Mouse (Mus musculus) forebrain, embryonic 14.5 days (tissue): ENCODE measurements around the gene Stradb. TPM values are rescaled to one million over a fixed set of nuclear protein-coding genes. Genes with fewer than 3 reads are reported as not detected.

ENCODE experiments used
- ATAC-seq: fragments of 200-750 bp; cut with Nextera tagmentation; 2 replicates; pipeline ENCODE4 v1.8.0; 2017; ENCODE audit warnings: mild to moderate bottlenecking, moderate library complexity
- DNase-seq: peaks from one replicate; pipeline ENCODE4 v3.0.0-alpha.2; 2015; ENCODE audit warnings: low spot score
- H3K27ac ChIP-seq: fragments of 300-500 bp; sonication (generic); 2 replicates; pipeline ENCODE4 v1.5.1; 2014; ENCODE audit warnings: low read depth, mild to moderate bottlenecking, control low read depth, low read length, moderate library complexity
- H3K27me3 ChIP-seq: fragments of 300-500 bp; sonication (generic); replicated peaks from 2 replicates; pipeline ENCODE4 v1.6.1; 2014; ENCODE audit warnings: low read length, control low read depth, mixed read lengths; ENCODE audit not compliant: control insufficient read depth, insufficient read depth
- H3K36me3 ChIP-seq: fragments of 300-500 bp; sonication (generic); 2 replicates; pipeline ENCODE4 v1.6.1; 2014; ENCODE audit warnings: low read length, control low read depth; ENCODE audit not compliant: control insufficient read depth, insufficient read depth
- H3K4me1 ChIP-seq: fragments of 300-500 bp; sonication (generic); 2 replicates; pipeline ENCODE4 v1.6.1; 2014; ENCODE audit warnings: antibody characterized with exemption, low read length, control low read depth; ENCODE audit not compliant: control insufficient read depth, insufficient read depth
- H3K4me2 ChIP-seq: fragments of 300-500 bp; sonication (generic); 2 replicates; pipeline ENCODE4 v1.6.1; 2014; ENCODE audit warnings: mild to moderate bottlenecking, control low read depth, low read length
- H3K4me3 ChIP-seq: fragments of 300-500 bp; sonication (generic); 2 replicates; pipeline ENCODE4 v1.5.1; 2014; ENCODE audit warnings: low read depth, low read length, control low read depth
- H3K9ac ChIP-seq: fragments of 300-500 bp; sonication (generic); 2 replicates; pipeline ENCODE4 v1.6.1; 2014; ENCODE audit warnings: mild to moderate bottlenecking, low read length, control low read depth, moderate library complexity
- H3K9me3 ChIP-seq: fragments of 300-500 bp; sonication (generic); replicated peaks from 2 replicates; pipeline ENCODE4 v1.6.1; 2016; ENCODE audit warnings: low read length, control low read depth, mixed read lengths; ENCODE audit not compliant: control insufficient read depth
- WGBS: fragments of 180-500 bp; shearing (Covaris S2); extraction: QIAGEN DNeasy Blood & Tissue Kit; methylation state at CpG from one replicate; pipeline ENCODE4 v1.1.7; 2014; 5-methylcytosine and 5-hydroxymethylcytosine counted together
- polyA plus RNA-seq: library from polyadenylated mRNA; unstranded; fragments of >200 nt; fragmentation: Nextera tagmentation; extraction: Ambion mirVana; gene quantifications from 2 replicates; pipeline ENCODE4 v1.2.1, GENCODE M21; 2014

Gene Stradb
- polyA plus RNA-seq, 1 experiment from 2014 or later: 96.7 TPM

GRCm38 (mm10) chr1:58950899-58951648 lies 22.2 kb upstream of the Stradb start:
- no peak for ATAC-seq
- peaks cover 1% of the 10 kb centered on the region; the same call in 1 of the 2 replicates for H3K36me3 ChIP-seq
- H3K27ac ChIP-seq: no peak overlapping the region
- no peak overlapping the region for H3K4me3 ChIP-seq
- no peaks in the 10 kb centered on the region for H3K4me1 ChIP-seq
- DNase-seq: no peak
- 44% methylated on average over 8 of the region's 8 CpGs for WGBS
- H3K9ac ChIP-seq: no peak overlapping the region
- no peaks in the 10 kb centered on the region for H3K9me3 ChIP-seq
- no peak overlapping the region for H3K4me2 ChIP-seq
- H3K27me3 ChIP-seq: no peaks in the 10 kb centered on the region

DNA sequence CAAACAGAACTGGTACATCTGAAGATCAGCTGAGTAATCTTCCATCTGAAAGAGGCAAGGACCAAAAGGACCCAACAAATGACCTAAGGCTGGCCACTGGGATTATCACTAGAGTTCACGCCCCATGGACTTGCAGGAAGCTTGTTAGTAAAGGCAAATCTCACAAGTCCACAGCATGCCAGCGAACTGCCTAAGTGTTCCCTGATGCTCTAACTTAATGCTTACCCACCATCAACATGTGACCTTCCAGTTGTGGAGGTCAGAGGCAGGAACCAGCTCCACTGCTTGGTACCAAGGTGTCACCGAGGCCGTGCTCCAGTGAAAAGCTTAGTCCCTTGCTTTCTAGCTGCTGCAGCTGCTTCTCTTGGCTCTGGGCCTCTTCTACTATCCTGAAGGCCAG lies 21.5 kb upstream of the Stradb start:
- WGBS: 76% methylated on average over 4 of the region's 4 CpGs
- no peaks in the 10 kb centered on the region for H3K27me3 ChIP-seq
- no peak overlapping the region for H3K27ac ChIP-seq
- no peak overlapping the region for H3K4me3 ChIP-seq
- no peak for ATAC-seq
- H3K36me3 ChIP-seq: no peaks in the 10 kb centered on the region
- no peaks in the 10 kb centered on the region for H3K4me1 ChIP-seq
- DNase-seq: no peak
- H3K9ac ChIP-seq: no peak overlapping the region
- no peak overlapping the region for H3K4me2 ChIP-seq
- no peaks in the 10 kb centered on the region for H3K9me3 ChIP-seq

GRCm38 (mm10) chr1:58952526-58952925 lies 20.8 kb upstream of the Stradb start:
- H3K27me3 ChIP-seq: no peaks in the 10 kb centered on the region
- no peaks in the 10 kb centered on the region for H3K4me1 ChIP-seq
- no peak overlapping the region for H3K27ac ChIP-seq
- DNase-seq (no peak), ATAC-seq (no peak)
- no peak overlapping the region for H3K4me3 ChIP-seq
- no peak overlapping the region for H3K4me2 ChIP-seq
- no peak overlapping the region for H3K9ac ChIP-seq
- WGBS: 75% methylated on average over 5 of the region's 5 CpGs
- H3K36me3 ChIP-seq: no peaks in the 10 kb centered on the region
- H3K9me3 ChIP-seq: no peaks in the 10 kb centered on the region

GRCm38 (mm10) chr1:58952997-58953396 lies 20.3 kb upstream of the Stradb start:
- ATAC-seq (no peak), DNase-seq (no peak)
- no peak overlapping the region for H3K4me2 ChIP-seq
- no peak overlapping the region for H3K9ac ChIP-seq
- H3K9me3 ChIP-seq: no peaks in the 10 kb centered on the region
- no peak overlapping the region for H3K4me3 ChIP-seq
- H3K27me3 ChIP-seq: no peaks in the 10 kb centered on the region
- 43% methylated on average over 4 of the region's 4 CpGs for WGBS
- no peaks in the 10 kb centered on the region for H3K4me1 ChIP-seq
- no peak overlapping the region for H3K27ac ChIP-seq
- no peaks in the 10 kb centered on the region for H3K36me3 ChIP-seq

DNA sequence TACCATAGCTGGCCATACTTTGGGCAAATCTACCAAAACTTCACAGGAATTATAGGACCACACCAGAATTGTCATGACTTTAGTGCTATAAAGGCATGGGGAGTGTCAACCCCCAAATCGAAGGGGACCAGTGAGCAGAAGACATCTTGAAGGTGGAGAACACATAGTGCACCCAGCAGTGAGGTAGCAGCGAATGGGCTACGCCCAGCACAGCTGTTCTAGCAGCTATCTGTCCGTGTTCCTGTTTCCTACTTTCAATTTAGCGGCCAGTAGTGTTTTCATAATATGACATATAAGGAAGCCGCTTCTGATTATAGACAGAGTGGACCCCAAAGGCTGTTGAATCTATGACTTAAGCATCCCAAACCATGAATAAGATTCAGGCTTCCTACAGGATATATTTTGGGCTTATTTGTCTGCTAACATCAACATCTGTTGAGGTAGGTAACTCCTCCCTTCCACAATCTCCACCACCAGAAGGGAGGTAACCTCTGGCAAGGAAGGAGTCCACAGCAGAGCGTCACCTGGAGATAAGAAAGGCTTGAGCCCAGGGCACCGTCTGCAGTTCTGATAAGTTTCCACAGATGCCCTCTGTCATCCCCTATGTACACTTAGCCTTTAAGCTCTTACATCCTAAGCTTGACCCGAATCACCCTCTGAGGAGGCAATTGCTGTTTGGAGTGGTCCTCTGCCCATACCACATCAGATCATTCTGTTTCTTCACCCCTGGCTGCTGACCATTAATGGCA lies 19.5 kb upstream of the Stradb start:
- DNase-seq: no peak
- Histone ChIP-seq H3K36me3 (no peaks in the 10 kb centered on the region), H3K27me3 (no peaks in the 10 kb centered on the region), H3K4me1 (no peaks in the 10 kb centered on the region), H3K9ac (no peak overlapping the region), H3K27ac (no peak overlapping the region), H3K4me2 (no peak overlapping the region), H3K4me3 (no peak overlapping the region), H3K9me3 (no peaks in the 10 kb centered on the region)
- ATAC-seq: no peak
- WGBS: 94% methylated on average over 9 of the region's 9 CpGs

DNA sequence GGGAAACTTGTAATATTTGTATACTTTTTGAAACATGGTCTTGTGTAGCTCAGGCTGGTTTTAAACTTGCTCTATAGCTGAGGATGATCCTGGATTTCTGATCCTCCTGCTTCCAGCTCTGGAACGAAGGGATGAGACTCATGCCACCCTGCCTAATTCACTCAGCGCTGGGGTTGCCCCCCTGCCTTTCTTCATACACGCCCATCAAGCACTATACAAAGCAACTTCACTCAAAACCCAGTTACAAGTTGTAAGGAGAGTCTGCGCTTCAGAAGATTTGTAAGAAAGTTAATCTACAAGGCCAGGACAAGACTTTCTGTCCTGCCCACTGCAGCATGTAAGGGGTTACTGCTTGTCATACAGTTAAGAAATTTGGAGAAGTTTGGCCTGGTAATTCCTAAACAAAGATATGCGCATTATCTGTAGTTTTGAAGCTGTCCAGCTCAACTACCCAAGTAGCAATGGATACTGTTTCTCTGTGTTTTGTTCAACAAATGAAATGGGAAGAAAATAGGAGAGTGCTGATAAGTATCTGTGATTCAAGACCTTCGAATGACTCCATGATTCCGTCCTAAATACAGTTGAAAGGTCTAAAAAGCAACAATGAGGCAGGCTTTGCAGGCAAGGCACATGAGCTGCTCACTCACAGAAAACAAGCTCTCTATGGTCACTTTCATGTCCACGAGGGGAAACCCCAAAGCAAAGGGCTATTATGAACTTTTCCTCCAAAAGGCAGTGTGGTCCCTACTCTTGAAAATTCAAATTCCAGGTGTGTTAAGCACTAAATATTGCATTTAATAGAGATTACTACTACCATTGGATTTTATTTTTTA lies 18.5 kb upstream of the Stradb start:
- no peak overlapping the region for H3K4me2 ChIP-seq
- no peaks in the 10 kb centered on the region for H3K27me3 ChIP-seq
- no peak for DNase-seq
- 78% methylated on average over 8 of the region's 8 CpGs for WGBS
- no peaks in the 10 kb centered on the region for H3K36me3 ChIP-seq
- H3K4me1 ChIP-seq: no peaks in the 10 kb centered on the region
- no peaks in the 10 kb centered on the region for H3K9me3 ChIP-seq
- H3K27ac ChIP-seq: no peak overlapping the region
- no peak overlapping the region for H3K9ac ChIP-seq
- no peak for ATAC-seq
- no peak overlapping the region for H3K4me3 ChIP-seq

DNA sequence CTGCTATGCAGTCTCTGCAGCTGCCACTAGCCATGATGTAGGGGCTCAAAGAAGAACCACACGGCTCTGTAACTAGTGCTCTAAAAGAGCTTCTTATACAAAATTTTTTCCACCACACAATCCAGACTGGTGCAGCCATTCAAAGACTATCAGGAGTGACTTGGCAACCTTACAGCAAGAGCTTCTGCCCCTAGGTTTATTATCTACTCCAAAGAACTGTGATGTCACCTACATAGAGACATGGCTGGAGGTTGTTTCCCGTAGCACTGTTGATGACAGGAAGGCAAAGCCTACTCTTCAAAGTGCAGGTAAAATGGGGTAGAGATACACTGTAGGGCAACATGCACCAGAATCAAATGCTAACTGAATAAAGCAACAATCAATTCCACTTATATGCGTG lies 17.6 kb upstream of the Stradb start:
- Histone ChIP-seq H3K4me3 (no peak overlapping the region), H3K27me3 (no peaks in the 10 kb centered on the region), H3K36me3 (no peaks in the 10 kb centered on the region), H3K27ac (no peak overlapping the region), H3K9ac (no peak overlapping the region), H3K4me1 (no peaks in the 10 kb centered on the region), H3K4me2 (no peak overlapping the region), H3K9me3 (no peaks in the 10 kb centered on the region)
- no peak for DNase-seq
- ATAC-seq: no peak
- WGBS: 87% methylated on average over 3 of the region's 3 CpGs

DNA sequence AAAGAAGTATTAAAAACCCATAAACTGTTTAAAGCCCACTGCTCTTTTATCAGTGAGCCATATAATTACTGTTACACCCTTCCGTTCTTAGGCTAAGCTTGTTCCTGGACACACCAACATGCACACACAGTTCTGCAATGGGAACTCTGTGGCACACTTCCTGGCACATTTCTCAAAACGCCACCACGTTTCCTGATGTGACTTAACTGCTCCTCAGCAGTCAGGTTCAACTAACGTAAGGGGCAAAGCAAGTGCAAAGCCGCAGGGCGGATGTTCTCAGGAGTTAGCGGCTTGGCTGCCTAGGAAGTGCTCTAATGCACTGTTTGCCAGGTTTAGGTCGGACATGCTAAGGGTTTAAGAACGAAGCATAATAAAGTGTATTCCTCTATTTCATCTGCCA lies 17.1 kb upstream of the Stradb start:
- ATAC-seq (no peak), DNase-seq (no peak)
- Histone ChIP-seq H3K27me3 (no peaks in the 10 kb centered on the region), H3K9ac (no peak overlapping the region), H3K4me3 (no peak overlapping the region), H3K4me2 (no peak overlapping the region), H3K27ac (no peak overlapping the region), H3K36me3 (no peaks in the 10 kb centered on the region), H3K4me1 (no peaks in the 10 kb centered on the region), H3K9me3 (no peaks in the 10 kb centered on the region)
- 86% methylated on average over 9 of the region's 9 CpGs for WGBS
